Mouse (Mus musculus) T-helper 2 cell (primary cell): ENCODE results near the gene Wee2.

Source experiments
- in situ Hi-C: fragments of 300-600 bp; cut with MboI, MseI; formaldehyde crosslinking; loops from one replicate; pipeline ENCODE4 v1.15.1; 2025; ENCODE audit warnings: high pct_unique_total_duplicates

Gene Wee2

DNA sequence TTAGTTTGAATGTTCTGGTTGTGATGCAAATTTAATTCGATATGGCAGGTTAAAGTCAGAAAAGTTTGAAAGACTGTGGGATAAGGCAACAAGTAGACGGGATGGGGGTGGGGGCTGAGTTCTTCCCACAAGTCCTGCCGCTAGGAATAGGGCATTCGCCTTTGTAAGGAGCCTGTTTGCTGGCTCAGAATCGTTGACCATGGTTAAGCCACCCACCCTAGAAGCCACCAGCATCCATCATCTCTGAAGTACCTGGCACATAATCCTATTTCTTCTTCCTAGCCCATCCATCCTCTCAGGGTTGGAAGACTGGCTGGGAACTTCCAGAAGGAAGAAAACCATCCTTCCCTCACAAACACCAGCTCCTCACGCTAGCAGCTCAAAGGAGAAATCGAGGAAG, 4.2 kb upstream of the Wee2 start:
- in situ Hi-C loops, result loop anchor here (10.0 to 25.0 kb wide), 3 partner anchors 110 to 1828 kb away; partner anchors contain the start of genes Agk, Casp2 and Tmem139

DNA sequence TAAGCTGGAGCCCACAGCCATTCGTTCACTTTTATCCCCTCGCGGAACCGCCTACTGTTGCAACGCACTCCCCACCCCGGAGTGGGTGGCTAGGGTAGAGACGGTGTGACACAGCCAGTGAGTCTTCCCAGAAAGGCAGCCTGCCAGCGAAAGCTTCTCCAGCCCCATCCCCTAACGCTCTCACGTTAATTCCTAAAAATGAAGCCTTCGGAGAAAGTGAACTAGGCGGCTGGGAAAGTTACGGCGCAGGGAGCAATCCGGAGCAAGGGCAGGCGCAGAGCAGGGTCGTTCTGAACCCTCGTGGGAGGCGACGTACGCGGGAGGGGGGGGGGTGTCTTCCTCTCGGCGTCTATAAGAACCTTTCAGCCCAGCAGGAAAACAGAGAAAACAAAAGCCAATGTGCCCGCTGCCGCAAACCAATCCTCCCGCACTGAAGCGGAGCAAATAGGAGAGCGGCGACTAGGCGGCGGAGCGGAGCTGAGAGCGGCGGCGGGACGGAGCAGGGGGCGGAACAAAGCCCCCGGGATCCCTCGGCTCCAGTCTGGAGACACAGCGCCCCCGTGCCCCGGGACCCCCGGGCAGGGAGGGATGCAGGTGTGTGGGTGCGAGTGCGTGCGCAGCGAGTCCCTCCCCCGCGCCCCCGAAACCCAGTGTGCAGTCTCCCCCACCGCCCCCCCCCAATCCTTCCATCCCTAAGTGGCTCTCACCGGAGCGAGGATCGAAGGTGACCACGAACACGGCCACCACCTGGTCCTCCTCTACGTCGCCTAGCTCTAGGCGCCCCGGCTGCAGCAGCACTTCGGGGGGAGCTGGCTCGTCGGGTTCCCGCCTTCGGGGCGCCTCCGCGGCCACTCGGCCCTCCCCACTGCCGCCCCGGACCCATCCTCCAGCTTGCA, 3.5 kb upstream of the Wee2 start:
- in situ Hi-C loops, result loop anchor here (10.0 to 25.0 kb wide), 3 partner anchors 111 to 1827 kb away; partner anchors contain the start of genes Agk, Casp2 and Tmem139

DNA sequence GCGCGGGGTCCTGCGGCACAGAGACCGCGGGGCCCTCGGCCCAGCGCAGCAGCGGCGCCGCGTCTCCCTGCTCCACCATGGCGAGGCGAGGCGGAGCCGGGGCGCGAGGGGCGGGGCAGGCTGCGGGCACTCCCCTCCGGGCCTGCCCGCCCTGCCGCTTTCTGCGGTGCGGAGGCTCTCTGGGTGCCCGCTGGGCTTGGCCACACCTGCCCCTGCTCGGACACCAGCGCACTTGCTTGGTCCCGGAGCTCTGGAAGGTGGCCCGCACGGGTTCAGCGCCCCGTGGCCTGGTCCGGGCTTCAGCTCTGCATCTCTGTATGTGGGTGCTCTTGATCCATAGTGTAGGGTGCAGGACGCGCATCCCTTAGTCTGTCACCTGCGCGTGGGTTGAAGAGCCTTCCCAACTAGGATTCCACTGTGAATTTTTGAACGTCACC, 2.8 kb upstream of the Wee2 start, which contains the start of gene E330009J07Rik:
TSS of gene E330009J07Rik (minus strand) at position 89 of the 437 bp plus-strand sequence.
- in situ Hi-C loops, result loop anchor here (10.0 to 25.0 kb wide), 3 partner anchors 111 to 1826 kb away; partner anchors contain the start of genes Agk, Casp2 and Tmem139

- in situ Hi-C loops, result loop anchor here (10.0 to 25.0 kb wide), 3 partner anchors 115 to 1823 kb away; partner anchors contain the start of genes Agk, Casp2 and Tmem139
Observed at GRCm38 (mm10) chr6:40439731-40440130, 843 bp downstream of the Wee2 start.

GRCm38 (mm10) chr6:40441276-40441675, 2.4 kb downstream of the Wee2 start:
- in situ Hi-C loops, result loop anchor here (25.0 kb wide), 1 partner anchor 1821 kb away; the partner anchor contains the start of genes Casp2 and Tmem139

DNA sequence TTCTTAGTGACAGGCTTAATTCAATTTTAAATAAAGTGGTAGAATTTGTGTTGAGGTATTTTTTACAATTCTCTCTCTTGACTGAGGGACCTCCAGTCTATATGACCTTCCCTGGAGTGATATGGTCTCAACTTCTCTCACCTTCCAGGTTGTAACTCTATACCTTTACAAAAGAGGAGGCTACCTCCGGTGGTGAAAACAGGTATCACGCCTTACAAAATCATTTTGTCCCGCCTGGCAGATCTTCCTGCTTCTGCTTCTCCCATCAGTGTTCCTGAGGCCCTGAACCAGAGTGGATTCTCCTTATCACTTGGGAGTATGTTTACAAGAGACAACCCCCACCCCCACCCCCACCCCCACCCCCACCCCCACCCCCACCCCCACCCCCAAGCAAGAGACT, 2.9 kb downstream of the Wee2 start:
- in situ Hi-C loops, result loop anchor here (25.0 kb wide), 1 partner anchor 1821 kb away; the partner anchor contains the start of genes Casp2 and Tmem139

GRCm38 (mm10) chr6:40443281-40443928, 4.5 kb downstream of the Wee2 start:
- in situ Hi-C loops, result loop anchor here (25.0 kb wide), 1 partner anchor 1819 kb away; the partner anchor contains the start of genes Casp2 and Tmem139

- in situ Hi-C loops, result loop anchor here (25.0 kb wide), 1 partner anchor 1814 kb away; the partner anchor contains the start of genes Casp2 and Tmem139
Observed at GRCm38 (mm10) chr6:40448626-40449025, 9.7 kb downstream of the Wee2 start.

GRCm38 (mm10) chr6:40454436-40455041, 15.7 kb downstream of the Wee2 start:
- in situ Hi-C loops, result loop anchor here (25.0 kb wide), 1 partner anchor 642 kb away; the partner anchor contains the start of gene Mrps33

DNA sequence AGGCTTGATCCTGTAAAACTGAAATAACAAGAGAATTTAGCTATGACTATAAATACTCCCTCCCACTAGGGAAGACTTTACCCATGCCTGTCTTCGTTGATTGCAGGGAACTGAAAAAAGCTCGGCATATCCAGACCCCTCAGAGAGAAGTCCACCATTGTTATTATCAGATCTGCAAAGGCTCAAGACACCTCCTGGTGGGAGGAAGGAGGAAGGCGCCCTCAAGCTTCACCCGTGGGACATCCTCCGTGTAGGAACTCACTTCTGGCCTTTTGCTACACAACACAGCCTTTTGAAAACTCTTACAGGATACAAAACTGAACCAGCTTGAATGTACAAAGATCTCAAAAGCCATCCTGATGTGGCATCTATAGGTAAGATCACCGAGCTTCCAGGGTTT, 26.8 kb downstream of the Wee2 start:
- in situ Hi-C loops, result loop anchor here (25.0 kb wide), 1 partner anchor 653 kb away; the partner anchor contains the start of gene Mrps33

- in situ Hi-C loops, result loop anchor here (10.0 to 25.0 kb wide), 2 partner anchors 414 to 659 kb away; partner anchors contain the start of genes Moxd2 and Mrps33
Observed at GRCm38 (mm10) chr6:40470916-40471719, 32.2 kb downstream of the Wee2 start, which contains the start of gene Ssbp1. TSS of gene Ssbp1 (plus strand) at chr6:40471352.

DNA sequence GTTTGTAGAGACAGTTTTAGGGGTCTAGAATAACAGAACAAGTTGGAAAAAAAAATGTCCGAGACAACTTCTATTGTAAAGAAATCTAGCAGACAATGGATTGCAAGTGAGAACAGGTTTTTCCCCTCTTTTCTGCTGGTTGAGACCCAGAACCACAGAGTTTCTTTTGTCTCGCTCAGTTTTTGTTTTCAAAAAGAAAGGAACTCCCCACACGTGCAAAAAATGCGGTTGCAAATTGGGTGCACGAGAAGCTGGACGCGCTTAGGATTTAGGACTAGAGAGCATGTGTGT, 32.8 kb downstream of the Wee2 start:
- in situ Hi-C loops, result loop anchor here (10.0 to 25.0 kb wide), 2 partner anchors 413 to 659 kb away; partner anchors contain the start of genes Moxd2 and Mrps33

- in situ Hi-C loops, result loop anchor here (5.0 to 10.0 kb wide), 2 partner anchors 144 to 409 kb away; partner anchors contain the start of gene Moxd2
Observed at GRCm38 (mm10) chr6:40476132-40476531, 37.2 kb downstream of the Wee2 start.

DNA sequence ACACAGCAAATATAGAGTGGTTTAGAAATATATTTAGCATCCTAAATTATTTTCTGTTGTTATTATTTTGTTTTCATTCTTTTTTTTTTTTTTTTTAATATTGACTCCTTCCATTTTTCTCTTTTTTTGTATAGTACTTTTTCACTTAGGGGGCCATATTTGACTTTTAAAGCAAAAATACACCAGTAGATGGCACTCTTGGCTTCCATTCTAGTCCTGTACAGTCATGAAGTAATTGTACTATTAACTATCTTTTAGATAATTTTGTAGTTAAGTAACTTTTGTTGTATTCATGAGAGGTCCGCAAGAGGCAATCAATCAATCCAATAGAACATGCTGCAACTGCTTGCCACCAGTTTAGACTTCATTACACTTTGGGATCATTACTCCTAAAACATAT, 40.8 kb downstream of the Wee2 start:
- in situ Hi-C loops, result loop anchor here (5.0 to 10.0 kb wide), 2 partner anchors 147 to 405 kb away; partner anchors contain the start of gene Moxd2

GRCm38 (mm10) chr6:40482318-40482717, 43.4 kb downstream of the Wee2 start:
- in situ Hi-C loops, result no loop called here

- in situ Hi-C loops, result no loop called here
Observed at GRCm38 (mm10) chr6:40490933-40491332, 52.0 kb downstream of the Wee2 start, which contains the start of gene Tas2r137. TSS of gene Tas2r137 (plus strand) at chr6:40491233.

DNA sequence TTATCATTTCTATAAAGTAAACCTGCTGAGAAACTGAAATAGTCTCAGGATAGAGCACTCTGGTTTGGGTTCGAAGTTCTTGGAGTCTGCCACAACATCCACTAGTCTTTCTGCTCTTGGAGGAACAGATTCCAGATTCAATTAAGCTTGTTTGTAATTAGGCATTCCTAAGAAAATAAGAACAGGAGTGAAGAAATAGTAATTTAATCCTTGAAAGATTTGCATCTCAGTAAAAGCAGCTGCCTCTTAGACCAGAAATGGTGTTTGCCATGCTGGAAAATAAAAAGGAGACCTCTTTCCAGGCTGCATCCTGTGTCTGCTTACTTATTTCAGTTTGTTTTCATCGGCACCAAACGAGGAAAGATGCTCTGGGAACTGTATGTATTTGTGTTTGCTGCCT, 54.3 kb downstream of the Wee2 start, which contains the start of gene Tas2r108:
TSS of gene Tas2r108 (plus strand) at position 301 of the 400 bp plus-strand sequence.
- in situ Hi-C loops, result no loop called here
